Mouse (Mus musculus) 3134 (cell line): ENCODE data around the gene Nek10.
"Not testable (repeated sequence)": the region's sequence is repeated elsewhere in the genome, so short reads cannot be mapped to it uniquely, and the experiment has no call there.

Experiments
- DNase-seq: peaks from one replicate; pipeline ENCODE4 v3.0.0-alpha.2; 2011; ENCODE audit warnings: low spot score; ENCODE audit not compliant: insufficient read length; ENCODE audit errors: extremely low read depth

Nek10 gene

DNA sequence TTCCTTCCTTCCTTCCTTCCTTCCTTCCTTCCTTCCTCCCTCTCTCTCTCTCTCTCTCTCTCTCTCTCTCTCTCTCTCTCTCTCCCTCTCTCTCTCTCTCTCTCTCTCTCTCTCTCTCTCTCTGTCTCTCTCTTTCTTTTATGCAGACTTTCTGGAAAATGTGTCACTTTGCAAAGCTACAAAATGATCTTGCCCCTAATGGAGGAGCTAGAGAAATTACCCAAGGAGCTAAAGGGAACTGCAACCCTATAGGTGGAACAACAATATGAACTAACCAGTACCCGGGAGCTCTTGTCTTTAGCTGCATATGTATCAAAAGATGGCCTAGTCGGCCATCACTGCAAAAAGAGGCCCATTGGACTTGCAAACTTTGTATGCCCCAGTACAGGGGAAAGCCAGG lies at the start of gene Nek10:
Gene Nek10, plus strand, starts transcription at position 301 of the 400 bp plus-strand sequence.
- not testable (repeated sequence) for DNase-seq

DNA sequence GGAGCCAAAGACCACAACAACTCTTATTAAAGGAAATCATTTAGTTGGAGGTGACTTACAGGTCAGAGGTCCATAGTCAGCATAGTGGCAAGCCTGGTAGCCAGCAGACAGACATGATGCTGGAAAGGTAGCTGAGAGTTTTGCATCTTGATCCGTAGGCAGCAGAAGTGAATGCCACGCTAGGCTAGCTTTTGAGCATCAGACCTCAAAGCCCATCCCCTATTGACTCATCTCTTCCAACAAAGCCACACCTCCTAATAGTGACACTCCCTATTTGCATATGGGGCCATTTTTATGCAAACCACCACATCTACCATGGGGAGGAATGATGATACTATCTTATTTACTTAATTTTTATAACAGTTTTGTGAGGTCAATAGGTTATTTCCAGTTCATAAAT lies 22.0 kb upstream of the Nek10 start:
- no peak for DNase-seq

DNA sequence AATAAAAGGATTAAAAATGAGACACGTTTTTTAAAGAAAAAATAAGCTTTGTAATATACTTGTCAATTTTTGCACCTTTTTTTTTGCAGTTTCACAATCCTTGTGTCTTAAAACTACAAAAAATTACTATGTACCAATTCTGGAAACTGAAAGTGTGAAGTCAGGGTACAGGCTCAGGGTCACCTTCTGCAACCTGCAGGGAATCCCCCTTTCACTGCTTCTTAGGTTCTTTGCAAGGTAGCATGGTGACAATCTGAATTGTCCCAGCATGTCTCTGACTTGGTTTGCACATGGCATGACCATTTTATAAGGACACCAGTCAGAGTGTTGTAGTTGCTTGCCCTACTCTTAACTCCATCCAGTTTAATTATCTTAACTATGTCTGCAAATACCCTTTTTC lies 19.0 kb upstream of the Nek10 start:
- DNase-seq, result no peak

DNA sequence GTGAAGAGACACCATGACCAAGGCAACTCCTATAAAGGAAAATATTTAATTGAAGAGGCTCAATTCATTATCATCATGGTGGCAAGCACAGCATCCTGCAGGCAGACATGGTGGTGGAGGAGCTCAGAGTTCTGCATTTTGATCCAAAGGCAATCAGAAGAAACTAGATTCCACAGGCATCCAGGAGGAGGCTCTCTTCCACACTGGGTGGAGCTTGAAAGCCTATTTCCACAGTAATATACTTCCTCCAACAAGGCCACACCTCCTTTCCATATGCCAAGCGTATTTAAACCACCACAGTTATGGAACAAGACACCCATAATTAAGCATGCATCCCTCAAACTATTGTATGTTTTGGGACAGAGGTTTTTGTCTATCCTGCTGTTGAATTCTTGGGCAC lies 16.2 kb upstream of the Nek10 start:
- DNase-seq, result no peak

DNA sequence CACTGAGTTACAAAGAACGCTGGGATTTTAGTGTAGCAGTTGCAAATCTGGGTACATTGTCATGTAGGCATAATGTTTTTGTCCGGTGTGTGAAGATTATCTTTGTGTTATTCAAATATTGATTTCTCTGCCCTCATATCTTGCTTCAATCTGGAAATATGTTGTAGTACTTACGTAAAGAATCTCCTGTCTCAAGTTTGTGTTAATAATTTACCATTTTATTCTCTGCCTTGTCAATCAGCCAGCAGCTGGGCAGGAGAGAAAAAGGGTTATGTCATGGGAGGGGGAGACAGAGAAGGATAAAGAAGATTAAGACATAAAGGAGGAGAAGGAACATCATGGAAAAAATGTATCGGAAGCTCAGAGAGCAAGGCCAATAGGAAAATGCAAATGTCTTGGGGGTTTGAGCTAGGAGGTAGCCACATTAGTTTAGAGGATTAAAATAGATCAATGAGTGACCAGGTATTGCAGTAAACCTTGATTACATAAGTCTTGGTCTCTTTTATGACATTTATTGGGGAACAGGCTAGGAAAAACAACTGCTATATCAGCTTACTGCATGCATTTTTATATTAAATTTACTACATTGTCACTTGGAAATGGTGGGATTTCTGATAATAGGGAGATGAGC lies 13.3 kb upstream of the Nek10 start:
- DNase-seq, result no peak

DNA sequence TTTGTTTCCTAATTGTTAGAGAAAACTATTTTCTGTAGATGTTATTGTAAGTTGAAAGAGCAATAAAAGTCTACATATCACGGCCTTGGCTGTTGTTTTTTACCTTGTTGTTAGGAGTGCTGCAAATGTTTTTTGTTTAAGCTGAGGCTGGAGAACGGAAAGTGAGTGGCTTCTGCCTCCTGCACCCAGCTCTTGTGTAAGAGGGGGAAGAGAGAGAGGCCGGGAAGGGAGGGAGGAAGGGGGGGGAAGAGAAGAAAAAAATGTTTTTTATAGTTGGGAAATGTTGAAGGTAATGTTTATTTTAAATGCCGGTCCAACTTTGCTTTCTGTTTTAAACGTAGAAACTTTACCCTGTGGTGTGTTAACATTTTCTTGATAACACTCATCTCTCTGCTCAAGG lies 3.4 kb upstream of the Nek10 start:
- DNase-seq, result no peak

DNA sequence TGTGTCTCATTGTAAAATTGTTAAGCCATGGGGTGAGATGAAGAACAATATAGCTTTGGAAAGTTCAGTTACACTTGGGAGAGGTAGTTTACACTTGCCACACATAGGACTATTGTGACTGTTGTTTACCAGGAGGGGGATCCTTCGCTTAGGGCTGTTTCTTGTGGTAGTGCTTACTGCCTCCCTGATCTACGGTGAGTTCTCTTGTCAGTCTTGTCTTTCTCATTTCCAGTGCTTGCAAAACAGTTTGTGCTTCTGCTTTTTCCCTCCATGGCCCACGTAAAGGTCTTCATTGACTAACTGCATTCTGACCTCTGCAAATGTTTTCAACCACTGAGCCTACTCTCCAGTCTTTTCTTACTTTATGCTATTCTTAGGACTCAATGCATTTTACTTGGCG lies 2.9 kb upstream of the Nek10 start:
- no peak for DNase-seq

DNA sequence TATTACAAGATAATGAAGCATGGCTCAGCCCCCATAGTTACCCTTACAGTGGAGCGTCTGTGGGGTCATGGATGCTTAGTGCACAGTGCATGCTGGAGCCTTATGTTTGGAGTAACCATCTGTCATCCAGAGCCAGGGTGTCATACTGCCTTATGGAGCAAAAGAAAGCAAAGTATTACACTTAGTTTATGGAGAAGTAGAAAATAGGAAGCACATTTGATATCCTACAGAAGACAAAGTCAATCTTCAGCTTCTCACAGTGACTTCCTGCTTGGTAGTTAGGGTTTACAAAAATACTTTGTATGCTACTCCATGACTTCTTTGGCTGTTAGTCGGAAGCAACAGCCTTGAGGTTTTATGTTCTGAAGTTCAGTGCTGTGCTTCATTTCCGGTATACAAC lies 2.4 kb upstream of the Nek10 start:
- DNase-seq, result no peak

DNA sequence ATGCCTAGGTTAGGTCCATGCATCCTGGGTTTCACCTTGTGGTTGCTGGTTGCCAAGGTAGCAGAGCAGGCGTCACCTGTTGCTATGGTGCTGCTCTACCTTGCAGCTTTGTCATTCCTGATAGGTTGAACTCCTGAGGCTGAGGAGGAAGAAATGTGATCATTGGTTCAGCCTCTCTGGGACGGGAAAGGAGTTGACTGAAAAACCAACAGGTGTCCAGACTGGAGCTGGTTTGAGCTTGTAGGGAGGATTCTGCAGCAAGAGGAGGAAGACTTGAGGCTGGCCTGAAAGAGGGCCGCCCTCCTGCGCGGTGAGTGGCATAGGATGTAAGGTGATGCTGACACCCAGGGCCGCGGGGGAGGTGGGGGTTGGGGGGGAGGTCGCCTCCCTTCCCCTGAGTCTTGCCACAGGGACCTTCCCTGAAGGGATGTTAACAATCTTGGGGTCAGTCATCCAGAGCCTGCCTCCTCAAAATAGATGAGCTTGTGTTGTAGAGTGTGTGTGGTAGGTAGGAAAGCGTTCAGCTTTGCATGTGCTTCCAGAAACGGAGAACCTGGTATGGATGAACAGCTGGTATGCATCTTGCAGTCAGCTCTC lies 804 bp downstream of the Nek10 start:
- DNase-seq, result peak; percentile 11

DNA sequence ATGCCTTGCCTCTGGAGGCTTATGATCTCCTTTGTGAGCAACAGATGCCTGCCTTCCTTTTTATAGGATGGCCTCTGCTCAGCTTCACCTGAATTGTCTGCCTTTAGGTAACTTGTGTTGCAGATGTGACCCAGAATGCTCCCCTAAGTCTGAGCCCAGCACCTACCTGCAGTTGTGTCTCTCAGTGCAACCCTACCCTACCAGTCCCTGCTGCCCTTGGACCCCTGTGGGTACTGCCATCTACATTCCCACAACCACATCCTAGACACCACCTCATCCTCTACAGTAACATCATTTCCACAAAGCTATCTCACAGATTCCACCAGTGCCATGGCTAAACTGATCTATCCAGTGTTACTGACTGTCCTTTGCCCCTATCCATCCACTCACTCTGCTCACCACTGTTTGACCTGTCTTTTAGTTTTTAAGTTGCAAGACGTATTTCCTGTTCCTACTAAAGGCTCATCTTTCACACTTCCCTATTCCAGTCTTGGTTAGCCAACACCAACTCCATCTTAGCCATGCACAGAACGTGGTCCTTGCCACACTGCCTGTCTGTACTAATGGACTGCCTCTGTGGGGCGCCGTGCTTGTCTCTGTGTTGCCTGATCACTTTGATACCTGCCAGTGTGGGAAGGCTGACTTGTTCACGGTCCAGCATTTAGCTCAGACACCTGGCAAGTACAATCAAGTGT lies 1.4 kb downstream of the Nek10 start:
- no peak for DNase-seq

DNA sequence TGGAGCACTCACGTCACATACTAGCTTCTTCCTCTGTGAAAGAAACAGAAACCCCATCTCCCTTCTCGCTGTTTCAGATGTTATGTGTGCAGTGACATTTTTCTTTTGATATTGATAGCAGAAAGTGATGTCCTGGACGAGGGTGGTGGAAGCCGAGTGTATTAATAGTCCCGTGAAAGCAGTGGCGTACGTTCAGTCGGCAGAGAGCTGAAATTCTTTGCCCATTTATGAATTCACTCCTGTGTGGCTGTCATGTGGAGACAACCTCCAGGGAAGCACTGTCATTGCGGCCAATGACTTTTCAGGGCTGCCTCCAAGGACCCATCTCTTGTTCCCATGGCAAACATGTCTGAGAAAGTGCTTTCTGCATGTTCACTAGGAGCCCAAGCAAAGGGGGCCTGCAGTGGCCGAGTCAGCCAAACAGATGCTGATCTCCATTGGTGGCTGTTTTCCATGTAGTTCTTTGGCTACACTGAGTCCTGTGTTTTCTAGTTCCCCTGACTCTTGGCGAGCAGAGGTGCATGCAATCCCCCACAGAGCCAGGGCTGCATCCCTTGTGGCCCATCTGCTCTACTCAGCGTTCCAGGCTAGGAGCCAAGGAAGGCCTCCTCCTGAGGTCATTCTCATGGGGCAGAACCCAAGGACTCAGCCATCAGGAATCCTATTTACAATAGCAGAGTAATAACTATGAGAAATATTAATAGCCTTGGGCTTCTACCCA lies 29.5 kb downstream of the Nek10 start:
- DNase-seq, result peak; percentile 43

DNA sequence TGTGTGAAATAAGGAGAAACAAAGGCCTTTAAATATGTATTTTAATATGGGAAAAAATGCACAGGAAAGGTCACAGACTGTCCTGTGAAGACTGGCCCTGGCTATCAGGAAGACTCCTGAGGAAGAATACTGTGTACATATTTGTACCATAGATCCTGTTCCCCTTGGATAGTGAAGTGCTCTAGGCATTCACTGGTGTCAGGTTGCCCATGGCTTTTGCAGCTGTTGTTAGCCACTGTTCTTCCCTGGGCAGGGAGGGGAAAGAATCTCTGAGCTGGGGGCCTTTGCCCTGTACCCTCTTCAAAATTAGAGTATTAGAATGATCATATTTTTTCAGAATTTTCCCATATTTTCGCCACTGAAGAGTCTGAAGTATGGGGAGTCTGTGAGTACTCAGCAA lies 30.3 kb downstream of the Nek10 start:
- no peak for DNase-seq

DNA sequence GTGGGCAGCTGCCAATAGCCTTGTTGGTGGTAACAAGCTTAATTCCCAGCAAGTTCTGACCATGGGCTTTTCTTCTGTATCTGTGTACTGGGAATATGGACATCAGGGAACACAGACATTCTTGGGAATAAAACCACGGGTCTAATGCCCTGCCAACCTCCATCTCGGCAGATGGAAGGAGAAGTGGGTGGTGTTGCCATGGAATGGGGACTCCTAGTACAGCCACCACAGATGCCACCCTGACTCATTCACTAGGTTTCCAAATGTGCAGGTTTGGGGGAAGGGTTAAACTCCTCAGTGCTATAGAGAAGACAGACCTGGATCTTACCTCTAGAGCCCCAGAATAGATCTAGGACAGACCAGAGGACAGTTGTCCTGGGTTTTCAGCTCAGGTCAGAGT lies 31.1 kb downstream of the Nek10 start:
- DNase-seq, result no peak

DNA sequence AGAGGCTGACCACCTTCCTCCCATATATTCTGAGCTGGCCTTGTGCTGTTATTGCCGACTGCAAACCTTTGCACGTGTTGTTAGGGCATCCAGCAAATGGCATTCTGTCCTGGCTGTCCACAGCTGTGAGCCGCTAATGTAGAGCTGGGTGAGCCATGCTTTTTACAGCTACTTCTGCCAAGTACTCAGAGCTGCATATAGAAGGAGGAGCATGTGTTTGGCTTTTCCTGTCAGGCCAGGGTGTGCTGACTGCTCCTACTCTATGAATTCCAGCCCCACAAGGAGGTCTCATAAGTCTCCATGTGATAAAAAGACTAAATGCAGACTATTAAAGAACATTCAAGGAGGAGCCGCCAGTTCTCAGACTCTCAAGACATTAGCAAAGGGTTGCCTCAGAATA lies 34.4 kb downstream of the Nek10 start:
- DNase-seq, result no peak

DNA sequence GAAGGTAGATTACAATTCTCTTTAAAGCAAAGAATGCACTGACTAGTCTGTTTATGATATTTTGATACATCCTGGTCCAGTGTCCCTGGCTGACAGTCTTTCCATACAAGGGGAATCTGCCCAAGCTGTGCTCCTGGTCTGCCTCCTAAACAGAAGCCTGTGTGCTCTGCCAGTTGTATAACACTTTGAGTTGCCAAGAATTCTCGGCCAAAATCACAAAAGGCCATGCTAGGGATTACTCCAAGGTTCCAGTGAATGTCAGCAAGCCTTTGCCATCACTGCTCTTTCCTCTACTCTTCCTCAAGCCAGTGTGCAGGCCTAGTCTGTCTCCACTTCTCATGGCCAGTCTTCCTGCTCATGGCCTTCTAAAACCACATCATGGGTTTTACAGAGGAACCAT lies 34.9 kb downstream of the Nek10 start:
- no peak for DNase-seq

DNA sequence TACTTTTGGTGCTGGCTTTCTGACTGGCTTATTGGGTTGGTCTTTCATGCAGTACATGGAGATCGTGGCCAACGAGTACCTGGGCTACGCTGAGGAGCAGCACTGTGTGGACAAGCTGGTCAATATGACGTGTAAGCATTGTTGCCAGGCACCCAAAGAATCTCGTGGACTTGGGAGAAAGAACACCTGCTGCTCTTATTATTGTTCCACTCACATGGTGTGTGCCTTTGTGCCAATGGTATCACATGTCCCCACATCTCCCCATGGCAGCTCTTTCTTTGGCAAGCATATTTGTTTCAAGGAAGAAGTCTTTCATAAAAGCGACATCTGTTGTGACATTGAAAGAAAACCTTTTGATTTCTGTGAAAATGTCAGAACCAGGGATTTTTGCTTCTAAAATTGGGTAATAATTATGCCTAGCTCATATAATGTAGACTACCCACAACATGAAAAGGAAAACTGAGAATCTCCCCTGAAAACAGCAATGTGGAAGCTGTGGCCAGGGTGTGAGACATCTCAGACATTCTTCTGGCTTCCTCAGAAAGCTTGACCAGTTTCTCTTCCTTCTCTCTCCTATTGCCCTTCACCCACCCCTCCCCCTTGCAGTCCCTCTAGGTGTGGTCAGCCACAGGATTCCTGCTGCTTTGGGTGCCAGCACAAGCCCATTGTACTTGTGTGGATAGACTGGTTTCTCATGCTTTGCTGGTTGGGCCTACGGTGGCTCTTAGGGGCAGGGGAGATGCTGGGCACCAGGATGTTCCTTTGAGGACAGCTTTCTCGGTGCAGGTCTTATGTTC lies 39.7 kb downstream of the Nek10 start:
- DNase-seq, result peak; percentile 37

DNA sequence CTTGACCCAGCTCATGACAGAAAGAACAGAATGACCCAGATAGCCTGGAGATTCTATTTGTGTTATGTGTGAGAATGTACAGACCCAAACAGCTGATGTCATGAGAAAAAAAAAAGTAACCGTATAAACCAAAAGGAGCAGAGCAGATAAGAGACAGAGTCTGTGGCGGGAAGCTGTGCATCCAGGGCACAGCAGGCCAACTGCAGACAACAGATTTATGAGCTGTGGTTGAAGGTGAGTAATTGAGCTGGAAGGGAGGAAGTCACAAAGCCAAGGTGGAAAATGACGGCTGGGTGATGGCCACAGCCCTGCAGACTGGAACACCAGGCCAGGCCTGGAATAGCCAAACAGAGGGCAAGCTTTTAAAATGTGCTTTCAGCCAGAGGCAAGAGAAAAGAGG lies 49.6 kb downstream of the Nek10 start:
- DNase-seq, result no peak

DNA sequence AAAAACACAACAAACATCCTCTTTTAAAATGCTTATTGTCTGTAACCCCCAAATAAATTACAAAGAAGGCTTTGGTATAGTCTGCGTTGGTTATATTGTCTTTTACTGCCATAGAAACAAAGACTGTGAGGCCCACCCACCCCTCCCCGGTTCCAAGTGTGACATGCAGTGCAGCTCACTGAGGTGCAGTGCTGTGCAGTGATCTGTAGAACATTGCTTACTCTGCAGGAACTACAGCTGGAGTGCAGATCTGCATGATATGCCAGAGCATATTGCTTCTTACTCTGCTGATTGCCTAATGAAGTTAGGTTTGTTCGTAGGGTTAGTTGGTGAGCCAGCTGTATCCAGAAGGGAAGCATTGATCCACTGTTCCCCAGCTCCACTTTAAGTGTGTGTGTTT lies 57.1 kb downstream of the Nek10 start:
- no peak for DNase-seq

DNA sequence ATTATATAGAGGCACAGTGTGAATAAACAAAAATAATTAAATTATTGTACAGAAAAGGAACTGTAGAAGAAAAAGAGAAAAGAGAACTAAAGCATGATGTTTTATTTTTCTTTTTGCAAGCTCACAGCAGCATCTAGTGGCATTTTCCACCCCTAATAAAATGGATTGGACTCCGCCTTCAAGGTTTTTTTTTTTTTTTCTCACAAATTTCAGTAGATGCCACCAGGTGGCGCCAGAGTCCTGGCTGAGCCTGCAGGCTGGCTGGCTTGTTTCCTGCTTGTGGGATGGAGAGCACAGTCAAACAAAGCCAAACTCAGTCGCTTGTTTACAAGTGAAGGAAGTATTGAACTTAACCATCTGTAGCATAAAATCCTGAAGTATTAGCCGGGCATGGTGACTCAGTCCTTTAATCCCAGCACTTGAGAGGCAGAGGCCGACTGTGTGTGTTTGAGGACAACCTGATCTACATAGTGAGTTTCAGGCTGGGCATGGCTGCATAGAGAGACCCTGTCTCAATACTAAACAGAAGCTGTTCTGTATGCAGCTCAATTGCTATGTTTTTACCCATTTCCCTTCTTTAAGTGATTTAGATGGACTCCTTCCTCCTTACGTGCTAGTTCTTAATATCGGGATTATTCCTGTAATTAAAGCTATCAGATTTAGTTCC lies 60.6 kb downstream of the Nek10 start:
- peak; percentile 60 for DNase-seq

DNA sequence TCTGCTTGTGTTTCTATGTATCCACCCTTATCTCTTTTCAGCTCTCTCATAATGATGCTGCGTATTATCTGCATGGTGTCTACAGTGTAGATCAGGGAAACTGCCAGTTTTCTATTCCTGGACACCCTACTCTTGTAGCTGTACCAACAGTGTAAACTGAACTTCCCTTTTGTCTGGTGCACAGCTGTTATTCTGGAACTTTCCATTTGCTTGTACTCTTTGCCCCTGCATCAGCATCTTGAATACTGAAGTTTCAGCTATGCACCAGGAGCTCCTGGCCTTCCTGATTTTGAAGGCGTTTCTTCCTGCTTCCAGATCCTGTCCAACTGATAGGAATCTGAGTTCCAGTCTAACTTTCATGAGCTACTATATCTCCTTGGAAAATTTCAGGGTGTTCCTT lies 66.0 kb downstream of the Nek10 start:
- DNase-seq, result no peak
